Mouse (Mus musculus): ENCODE measurements at regions not wholly inside any gene's neighbourhood (a gene's known extent, or its start where the extent isn't known, plus 50 kb on each side); places are given as distances from the start of the nearest gene placed in this dataset.
"Not testable (repeated sequence)": the region's sequence is repeated elsewhere in the genome, so short reads cannot be mapped to it uniquely, and the experiment has no call there.

DNA sequence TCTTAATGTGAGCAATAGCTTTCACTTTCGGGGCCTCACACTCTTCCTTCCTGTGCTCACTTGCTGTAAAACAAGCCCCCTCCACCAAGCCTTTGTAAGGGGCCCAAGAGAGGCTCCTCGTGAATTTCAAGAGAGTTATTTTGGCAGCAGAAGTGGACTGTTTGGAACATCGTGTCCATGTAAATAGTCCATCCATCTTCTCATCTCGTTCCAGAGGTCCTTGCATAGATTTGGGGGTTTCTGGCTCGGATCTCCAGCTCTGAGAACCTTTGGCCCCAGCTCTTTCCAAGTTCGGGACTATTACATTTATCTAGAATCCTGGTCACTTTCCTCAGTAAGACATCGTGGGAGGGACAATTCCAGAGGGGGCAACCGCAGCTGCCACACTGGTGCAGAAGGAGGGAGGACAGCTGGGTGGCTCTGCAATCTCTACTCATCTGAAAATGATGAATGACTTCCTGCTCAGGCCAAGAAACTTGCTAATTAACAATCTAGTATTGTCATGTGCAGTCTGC lies 152.3 kb upstream of the Zfp637 start:
- DNase-seq = no peak

GRCm38 (mm10) chr6:117700286-117700685 lies 140.7 kb upstream of the Zfp637 start:
- DNase-seq = no peak

GRCm38 (mm10) chr6:117701547-117701946 lies 139.4 kb upstream of the Zfp637 start:
- DNase-seq = no peak

- no peak for DNase-seq
Observed at GRCm38 (mm10) chr6:117706006-117706405, 135.0 kb upstream of the Zfp637 start.

GRCm38 (mm10) chr6:117709212-117709611 lies 131.8 kb upstream of the Zfp637 start:
- DNase-seq = no peak

DNA sequence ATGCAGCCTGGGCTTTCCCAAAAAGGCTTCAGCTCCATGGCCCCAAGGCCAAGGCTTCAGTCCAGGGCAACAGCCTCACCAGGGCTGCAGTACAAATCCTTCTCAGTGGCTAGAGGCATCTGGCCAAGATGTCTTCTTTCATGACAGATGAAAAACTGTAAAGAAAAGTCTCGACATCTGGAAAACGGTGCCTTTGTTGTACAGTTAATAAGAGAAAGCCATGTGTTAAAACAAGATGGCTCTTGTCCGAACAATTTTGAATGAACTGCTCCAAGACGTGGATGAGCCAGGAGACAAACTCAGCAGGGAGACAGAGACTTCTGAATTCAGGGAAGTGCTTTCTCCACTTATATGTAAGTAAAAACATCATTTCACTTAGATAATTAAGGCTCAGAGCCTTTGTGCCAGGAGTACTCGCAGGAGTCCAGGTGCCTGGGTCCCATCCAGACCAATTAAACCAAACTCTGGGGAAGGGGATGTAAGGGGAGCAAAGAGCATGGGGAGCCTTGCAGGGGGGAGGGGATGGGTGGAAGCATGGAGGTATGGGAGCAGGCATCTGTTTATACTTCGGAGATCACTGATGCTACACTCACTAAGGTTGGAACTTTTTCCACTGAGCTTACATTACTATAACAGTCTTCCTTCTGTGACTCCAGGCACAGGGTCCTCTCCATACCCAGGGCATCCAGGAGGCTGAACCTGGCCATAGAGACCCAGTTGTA lies 125.8 kb upstream of the Zfp637 start:
- DNase-seq = no peak

GRCm38 (mm10) chr6:117716422-117716821 lies 124.6 kb upstream of the Zfp637 start:
- not testable (repeated sequence) for DNase-seq

- DNase-seq = peak in 1 of 2 experiments; percentile 19
Observed at GRCm38 (mm10) chr6:117752338-117752737, 88.6 kb upstream of the Zfp637 start.

- not testable (repeated sequence) for DNase-seq
Observed at GRCm38 (mm10) chr6:117755682-117756081, 85.3 kb upstream of the Zfp637 start.

DNA sequence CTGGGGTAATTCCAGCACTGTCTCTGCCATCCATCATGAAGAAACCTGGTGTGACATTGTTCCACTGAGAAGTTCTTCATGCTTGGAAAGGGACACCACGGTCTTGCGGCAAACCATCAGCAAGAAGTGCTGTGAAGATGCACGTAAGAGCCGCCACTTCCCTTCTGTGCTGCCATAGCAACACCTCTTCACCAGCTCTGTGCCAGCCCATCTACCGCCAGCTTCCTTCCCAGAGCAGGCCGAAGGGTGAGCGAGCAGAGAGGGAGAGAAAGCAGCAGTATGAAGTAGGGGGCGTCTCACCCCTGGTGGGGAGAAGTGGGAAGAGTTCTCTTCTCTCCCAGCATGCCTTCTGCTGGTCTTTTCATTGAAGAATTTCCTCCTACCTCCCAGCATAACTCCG lies 84.8 kb upstream of the Zfp637 start:
- no peak for DNase-seq

- peak; percentile 65 to 75 for DNase-seq
Observed at GRCm38 (mm10) chr6:117758516-117758915, 82.5 kb upstream of the Zfp637 start.

DNA sequence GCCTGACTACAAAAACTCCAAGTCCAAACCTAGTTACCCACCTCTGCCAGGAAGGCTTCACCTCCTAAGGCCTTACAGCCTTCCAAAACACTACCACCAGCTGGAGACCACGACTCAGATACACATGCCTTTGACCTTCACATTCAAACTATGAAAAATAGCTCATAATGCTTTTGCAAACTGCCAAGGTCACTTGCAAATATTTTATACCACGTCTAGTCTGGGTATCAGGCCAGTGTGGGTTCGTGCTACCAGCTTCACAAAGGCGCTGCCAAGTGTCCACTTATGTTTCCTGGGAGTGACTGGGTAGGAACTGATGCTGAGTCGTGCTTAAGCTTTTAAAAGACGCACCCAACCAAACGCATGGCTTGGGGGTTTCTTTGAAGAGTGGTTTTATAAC lies 69.5 kb upstream of the Zfp637 start:
- DNase-seq = no peak

GRCm38 (mm10) chr6:117772396-117772795 lies 68.6 kb upstream of the Zfp637 start:
- no peak for DNase-seq

DNA sequence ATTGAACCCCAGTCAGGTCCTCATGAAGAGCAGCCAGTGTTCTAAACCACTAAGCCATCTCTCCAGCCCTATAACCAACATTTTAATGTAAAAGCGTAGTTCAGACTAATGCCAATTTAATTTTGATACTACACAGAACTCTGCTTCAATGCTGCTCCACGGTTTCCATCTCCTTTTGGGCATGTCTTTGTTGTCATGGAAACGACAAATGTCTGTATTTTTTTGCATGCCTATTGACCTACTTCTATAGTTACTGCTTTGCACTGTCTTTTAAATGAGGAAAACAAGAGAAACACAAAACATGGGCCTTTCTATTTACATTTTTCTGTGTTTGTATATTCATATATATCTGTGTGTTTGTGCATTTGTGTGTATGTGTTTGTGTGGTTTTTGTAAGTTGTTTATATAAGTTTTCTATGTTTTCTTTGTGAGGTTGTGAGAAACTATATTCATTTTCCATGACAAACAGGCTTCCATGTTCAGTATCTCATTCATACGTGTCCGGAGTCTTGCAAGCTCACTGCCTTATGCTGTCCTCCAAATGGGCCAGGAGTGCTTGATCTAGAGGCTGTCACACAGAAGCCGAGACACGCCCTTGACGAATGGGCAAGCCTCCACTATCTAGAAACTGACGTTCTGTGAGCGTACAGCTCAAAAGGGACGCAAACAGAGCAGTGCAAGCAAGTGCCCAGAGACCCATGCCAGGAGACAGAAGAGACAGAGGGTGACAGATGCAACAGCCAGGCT lies 65.5 kb upstream of the Zfp637 start:
- peak; percentile 20 to 22 for DNase-seq

GRCm38 (mm10) chr6:117778027-117778426 lies 63.0 kb upstream of the Zfp637 start:
- no peak for DNase-seq

DNA sequence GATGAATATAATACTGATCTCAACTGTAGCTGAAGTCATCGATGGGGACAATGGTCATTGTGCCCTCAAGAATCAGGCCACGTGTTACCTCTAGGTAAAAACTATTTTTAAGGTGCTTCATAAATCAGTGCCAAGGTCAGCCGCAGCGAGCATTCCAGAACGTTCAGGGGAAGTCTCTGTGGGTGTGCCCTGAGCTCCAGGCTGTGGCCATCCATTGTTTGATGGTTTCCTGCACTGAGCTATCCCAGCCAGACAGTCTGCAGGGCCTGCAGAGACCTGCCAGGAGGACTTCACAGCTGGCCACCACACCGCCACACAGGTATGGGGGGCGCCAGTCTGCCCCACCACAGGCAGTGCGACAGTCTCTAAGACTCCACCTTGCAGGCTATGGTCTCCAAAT lies 62.5 kb upstream of the Zfp637 start:
- no peak for DNase-seq

- DNase-seq = no peak
Observed at GRCm38 (mm10) chr6:117779020-117779419, 62.0 kb upstream of the Zfp637 start.

- no peak for DNase-seq
Observed at GRCm38 (mm10) chr6:117788580-117789540, 52.1 kb upstream of the Zfp637 start.

DNA sequence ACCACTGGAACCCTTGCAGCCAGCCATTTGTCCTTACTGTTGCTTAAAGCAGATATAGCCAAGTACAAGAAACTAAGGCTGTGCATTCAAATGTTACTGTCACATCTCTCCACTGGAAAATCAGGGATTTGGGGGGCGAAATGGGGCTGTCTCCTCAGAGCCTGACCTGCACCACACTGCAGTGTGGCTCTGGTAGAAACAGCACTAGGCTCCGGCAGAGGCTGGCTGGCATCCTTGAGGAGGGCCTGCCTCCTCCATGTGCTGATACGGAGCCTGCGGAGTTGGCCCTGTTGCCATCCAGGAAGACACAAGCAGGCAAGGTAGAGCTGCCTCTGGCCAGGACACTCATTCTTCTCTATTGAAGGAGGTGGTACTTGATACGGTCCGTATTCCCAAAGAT lies 50.4 kb upstream of the Zfp637 start:
- DNase-seq = no peak

All from cerebellum, postnatal 14 days (tissue).